Comparison of ENCODE assay signal across 12 mouse cellular contexts in genomic region chr9:84394536-84395314, GRCm38 (mm10).
DNase-seq lines count a peak whose midpoint lies in the region; ATAC-seq and TF ChIP-seq lines count a peak whose summit lies in the region.
"Had no signal": no experiment of that assay in that cellular context is flagged by ENCODE, and none has a peak within 500 bp of the region (broad histone marks: within the 10 kb centered on the region; RNA-seq: fewer than 3 reads in every experiment).

No protein-coding gene starts in this region.

- no peaks in the 10 kb centered on the region for H3K4me1 ChIP-seq in lung, embryonic 14.5 days (ENCODE audit: insufficient read depth)
- H3K4me1 ChIP-seq: hindbrain, embryonic 12.5 days; limb, embryonic 13.5 days; midbrain, embryonic 12.5 days had no signal

- TF ChIP-seq CTCF in lung, embryonic 14.5 days (IDR thresholded peaks at IDR 0.05; ENCODE audit: low read depth) = no peak

- 61% methylated on average over 3 of the region's 3 CpGs for WGBS in lung, embryonic 14.5 days

- no peak overlapping the region for H3K4me2 ChIP-seq in lung, embryonic 14.5 days
- H3K4me2 ChIP-seq: hindbrain, embryonic 12.5 days; limb, embryonic 13.5 days; midbrain, embryonic 12.5 days had no signal

- H3K36me3 ChIP-seq in lung, embryonic 14.5 days (ENCODE audit: insufficient read depth) = no peaks in the 10 kb centered on the region
- H3K36me3 ChIP-seq: hindbrain, embryonic 12.5 days; limb, embryonic 13.5 days; midbrain, embryonic 12.5 days had no signal

- intact Hi-C loops in heart, postnatal 25 days (cut with DNase I) = no loop called here

- H3K9ac ChIP-seq in lung, embryonic 14.5 days = no peak overlapping the region
- H3K9ac ChIP-seq: hindbrain, embryonic 12.5 days; limb, embryonic 13.5 days; midbrain, embryonic 12.5 days had no signal

- DNase-seq in heart, adult 11 months = peak; percentile 93
- DNase-seq in heart, postnatal 25 days (ENCODE audit: low spot score) = no peak
- DNase-seq in right cerebral cortex, adult 18-20 months = peak; percentile 5
- no peak for DNase-seq in right cerebral cortex, postnatal 10 days (ENCODE audit: low spot score in 2 of 2)
- peak; percentile 76 for DNase-seq in lung, embryonic 14.5 days
- peak; percentile 28 for DNase-seq in telencephalon, adult 2 months (ENCODE audit: low read depth, low spot score)
- DNase-seq in T-cell, adult 2 months (ENCODE audit: low spot score) = no peak
- DNase-seq in gastrocnemius, postnatal 25 days = no peak
- DNase-seq: right cerebral cortex, postnatal 25 days had no signal

- no peaks in the 10 kb centered on the region for H3K27me3 ChIP-seq in lung, embryonic 14.5 days (ENCODE audit: insufficient read depth, low read length)
- H3K27me3 ChIP-seq: hindbrain, embryonic 12.5 days; limb, embryonic 13.5 days; midbrain, embryonic 12.5 days had no signal

- ATAC-seq in lung, embryonic 14.5 days (ENCODE audit: insufficient read depth) = peak; percentile 80; the same call in 1 of the 2 replicates

- H3K27ac ChIP-seq in lung, embryonic 14.5 days (ENCODE audit: low read depth) = no peak overlapping the region
- H3K27ac ChIP-seq: hindbrain, embryonic 12.5 days; limb, embryonic 13.5 days; midbrain, embryonic 12.5 days had no signal

- no peaks in the 10 kb centered on the region for H3K9me3 ChIP-seq in lung, embryonic 14.5 days (ENCODE audit: low read depth, low read length)
- H3K9me3 ChIP-seq: hindbrain, embryonic 12.5 days; limb, embryonic 13.5 days; midbrain, embryonic 12.5 days had no signal

- H3K4me3 ChIP-seq in lung, embryonic 14.5 days (ENCODE audit: low read depth, low read length) = no peak overlapping the region
- H3K4me3 ChIP-seq: hindbrain, embryonic 12.5 days; limb, embryonic 13.5 days; midbrain, embryonic 12.5 days had no signal

Comparison
In these comparisons a context has a peak if more than half of its experiments do, and no peak if none do; other contexts are left out.
1. DNase-seq: peak in heart, adult 11 months (single experiment), right cerebral cortex, adult 18-20 months (single experiment), lung, embryonic 14.5 days (single experiment) and telencephalon, adult 2 months (single experiment); none in heart, postnatal 25 days (single experiment), right cerebral cortex, postnatal 10 days (0 of 2), T-cell, adult 2 months (single experiment) and gastrocnemius, postnatal 25 days (single experiment).